Mouse (Mus musculus) natural killer cell, adult 2 months (primary cell): ENCODE data around the gene Ccdc6.

Experiments used
- DNase-seq, 2 experiments: peaks; one replicate each; pipeline ENCODE4 v3.0.0; 2022; ENCODE audit warnings: low spot score in 2 of 2

Ccdc6 gene

DNA sequence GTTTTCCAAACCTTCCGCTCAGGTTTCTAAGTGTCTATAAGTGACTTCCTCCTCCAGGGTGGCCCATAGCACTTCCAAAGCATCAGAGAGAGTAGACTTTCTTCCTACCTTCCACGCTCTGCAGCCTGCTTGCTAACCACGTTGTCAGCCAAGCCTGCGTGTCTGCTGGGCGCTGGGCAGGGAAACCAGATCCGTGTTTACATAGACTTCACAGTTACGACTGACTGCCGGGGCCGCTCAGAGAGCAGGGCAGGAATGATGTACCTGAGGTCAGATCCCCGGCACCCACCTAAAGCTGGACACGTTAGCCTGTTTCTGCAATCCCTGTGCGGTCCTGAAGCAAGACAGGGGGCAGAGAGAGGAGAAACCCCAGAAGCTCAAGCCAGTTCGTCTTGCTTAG lies 71.5 kb downstream of the Ccdc6 start:
- DNase-seq, result no peak

DNA sequence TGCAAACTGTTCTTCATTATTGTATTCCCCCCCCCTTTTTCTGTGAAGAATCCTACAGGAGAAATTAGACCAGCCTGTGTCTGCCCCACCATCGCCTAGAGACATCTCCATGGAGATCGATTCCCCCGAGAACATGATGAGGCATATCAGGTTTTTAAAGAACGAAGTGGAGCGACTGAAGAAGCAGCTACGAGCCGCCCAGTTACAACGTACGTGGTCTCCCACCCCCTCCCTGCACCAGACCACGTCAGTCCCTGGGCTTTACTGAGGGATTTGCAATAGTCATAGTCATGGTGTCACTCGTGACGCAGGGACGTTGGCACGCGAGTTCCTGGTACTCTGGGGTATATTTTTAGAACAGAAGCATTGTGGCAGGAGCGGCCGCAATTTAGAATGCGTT lies 72.1 kb downstream of the Ccdc6 start:
- no peak for DNase-seq

DNA sequence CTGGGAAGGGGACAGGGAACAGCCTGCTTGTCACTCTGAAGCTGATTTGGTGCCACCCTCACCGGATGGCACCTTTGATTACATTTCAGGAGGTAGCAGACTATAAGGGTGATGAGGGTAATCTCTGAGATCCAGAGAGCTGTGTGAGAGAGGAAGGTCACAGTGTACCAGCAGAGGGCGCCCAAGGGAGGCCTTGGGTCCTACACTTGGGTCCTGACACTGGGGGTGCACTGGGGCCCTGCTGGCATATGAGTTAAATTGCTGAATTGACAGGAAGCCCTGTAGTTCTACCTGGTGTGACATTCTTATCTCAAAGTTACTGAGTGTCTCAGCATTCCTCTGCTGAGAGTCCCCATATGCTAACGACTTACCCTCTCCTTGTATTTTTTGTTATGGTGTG lies 76.4 kb downstream of the Ccdc6 start:
- DNase-seq, result peak; percentile 17 to 59

DNA sequence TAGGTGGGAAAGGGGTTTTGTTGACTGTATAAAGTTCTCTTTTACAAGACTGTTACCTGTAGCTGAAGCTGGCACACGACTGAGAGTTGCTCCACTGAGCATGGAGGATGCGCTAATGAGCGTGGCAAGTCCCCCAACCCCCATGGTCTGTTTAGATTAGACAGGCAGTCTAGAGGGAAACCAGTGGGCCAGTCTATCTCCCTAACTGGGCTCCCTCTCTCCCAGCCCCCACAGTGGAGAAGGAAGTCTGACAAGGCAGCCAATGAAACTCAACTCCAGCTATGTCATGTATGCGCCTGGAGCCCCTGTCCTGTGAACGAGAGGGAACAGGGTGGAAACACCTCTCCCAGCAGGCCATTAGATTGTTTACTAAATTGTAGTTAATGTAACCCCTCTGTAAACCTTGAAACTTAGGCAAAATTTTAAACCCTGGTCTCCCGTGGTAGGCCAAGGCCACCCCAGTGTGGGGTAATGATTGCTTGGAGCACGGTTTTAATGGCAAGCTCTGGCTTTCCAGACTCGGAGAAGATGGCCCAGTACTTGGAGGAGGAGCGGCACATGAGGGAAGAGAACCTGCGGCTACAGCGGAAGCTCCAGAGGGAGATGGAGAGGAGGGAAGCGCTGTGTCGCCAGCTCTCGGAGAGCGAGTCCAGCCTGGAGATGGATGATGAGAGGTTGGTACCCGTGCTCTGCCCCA lies 77.7 kb downstream of the Ccdc6 start:
- DNase-seq, result no peak

DNA sequence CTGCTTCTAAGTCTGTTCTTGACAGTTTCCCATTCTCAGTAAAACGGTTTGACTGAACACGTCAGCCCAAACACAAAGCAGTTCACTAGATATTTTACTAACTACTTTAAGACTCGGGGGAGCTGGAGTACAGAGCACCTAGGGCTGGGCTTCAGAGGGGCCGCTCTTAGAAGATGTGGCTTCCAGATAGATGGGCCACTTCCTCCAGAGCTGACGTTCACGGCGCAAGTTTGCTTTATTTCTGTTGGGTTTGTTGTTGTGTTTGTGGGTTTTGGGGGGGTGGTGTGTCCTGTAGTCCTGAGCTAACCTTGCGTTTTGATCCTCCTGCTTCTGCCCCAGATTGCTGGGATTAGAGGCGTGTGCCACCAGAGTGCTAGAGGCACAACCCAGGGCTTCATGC lies 83.8 kb downstream of the Ccdc6 start:
- DNase-seq, result no peak

DNA sequence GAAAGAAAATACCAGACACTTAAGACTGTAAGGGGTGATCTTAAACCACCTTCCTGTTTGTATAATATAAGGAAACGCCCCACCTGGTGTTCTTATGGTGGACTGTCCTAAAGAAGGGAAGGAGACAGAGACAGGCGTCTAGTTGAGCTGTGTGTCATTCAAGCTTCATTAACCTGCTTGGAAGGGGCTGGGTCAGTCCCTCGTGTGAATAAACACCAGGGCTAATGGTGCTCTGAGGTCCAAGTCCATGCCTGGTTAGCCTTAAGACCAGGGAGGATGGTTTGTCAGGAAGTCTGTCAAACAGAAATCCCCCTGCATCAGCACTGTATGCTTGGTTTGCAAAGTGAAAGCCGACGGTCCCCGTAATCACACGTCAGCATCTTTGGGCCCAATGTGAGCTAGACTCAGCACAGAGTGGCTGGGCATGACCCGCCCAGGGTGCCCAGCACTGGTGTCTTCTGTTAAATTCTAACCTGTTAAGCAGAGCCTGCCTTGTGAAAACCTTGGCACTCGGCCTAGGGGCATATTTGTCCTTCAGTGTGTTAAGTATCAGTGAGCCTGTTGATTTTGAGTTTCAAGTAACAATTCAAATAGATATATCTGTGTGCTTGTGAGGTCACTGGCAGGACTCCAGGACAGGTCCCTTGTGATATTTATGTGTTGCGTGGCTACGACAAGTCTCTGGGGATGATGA lies 84.5 kb downstream of the Ccdc6 start:
- no peak for DNase-seq

DNA sequence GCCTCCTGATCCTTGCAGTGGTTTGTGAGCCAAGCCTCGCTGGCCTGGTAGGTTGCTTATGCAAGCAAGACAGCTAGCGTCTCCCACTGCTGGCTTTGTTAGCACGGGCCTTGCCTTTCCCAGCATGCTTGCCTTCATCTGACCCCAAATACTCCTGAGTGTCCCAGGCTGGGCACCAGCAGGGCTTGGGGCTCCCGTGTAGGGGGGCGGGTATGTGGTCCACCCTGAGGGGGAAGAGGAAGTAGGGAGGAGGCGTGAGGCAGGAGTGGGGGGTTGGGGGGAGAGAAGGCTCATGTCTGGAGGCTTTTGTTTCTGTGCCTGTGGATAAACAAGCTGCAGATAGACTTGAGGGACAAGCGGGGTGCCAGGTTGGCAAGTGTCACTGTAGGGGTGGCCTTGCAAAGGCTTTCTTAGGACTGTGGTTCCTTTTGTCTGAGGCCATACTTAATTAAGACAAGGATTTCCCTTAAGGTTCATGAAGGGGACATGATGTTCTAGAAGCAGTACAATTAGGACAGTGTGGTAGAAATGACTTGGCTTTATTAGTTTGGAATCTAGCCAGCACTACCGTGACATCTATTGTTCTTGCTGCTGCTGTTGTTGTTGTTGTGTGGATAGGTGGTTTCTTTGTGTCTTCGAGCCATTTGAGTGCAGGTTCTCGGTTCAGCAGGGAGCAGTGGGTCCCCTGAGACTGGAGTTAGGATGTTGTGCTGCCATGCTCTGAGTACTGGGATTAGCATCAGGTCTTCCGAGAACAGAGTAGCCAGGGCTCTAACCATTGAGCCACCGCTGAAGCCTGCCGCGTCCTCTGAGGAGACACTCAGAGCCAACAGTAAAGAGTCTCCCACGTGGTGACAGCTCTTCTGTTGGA lies 86.5 kb downstream of the Ccdc6 start:
- no peak for DNase-seq

DNA sequence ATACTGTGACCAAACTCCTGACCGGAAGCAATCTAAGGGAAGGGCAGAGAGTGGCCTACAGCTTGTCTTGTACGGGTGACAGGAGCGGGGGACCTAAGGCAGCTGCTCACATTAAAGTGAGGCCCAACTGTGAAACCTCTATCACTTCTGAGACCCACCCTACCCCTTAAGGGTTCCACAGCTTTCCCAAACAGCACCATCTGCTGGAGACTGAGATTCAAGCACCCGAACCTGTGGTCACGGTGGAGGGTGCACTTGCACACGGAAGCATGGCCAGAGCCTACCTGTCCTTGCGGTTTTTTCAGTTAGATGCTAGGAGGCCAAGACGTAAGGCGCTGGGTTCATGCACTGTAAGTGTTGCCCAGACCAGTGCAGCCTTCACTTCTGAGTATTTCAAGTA lies 89.2 kb downstream of the Ccdc6 start:
- DNase-seq, result no peak

DNA sequence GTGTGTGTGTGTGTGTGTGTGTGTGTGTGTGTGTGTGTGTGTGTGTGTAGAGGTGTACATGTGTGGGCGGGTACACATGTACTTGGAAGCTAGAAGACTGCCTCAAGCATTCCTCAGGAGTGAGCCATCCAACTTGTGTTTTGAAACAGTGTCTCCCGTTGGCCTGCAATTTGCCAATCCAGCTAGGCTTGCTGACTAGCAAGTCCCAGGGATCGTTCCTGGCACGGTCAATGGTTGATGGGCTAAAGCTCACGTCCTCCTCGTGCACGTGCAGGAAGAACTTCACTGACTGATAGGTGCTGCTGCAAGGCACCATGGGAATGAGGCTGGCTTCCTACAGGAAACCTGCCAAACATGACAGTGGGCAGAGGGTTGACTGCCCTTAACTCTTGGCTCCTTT lies 89.7 kb downstream of the Ccdc6 start:
- DNase-seq, result no peak

DNA sequence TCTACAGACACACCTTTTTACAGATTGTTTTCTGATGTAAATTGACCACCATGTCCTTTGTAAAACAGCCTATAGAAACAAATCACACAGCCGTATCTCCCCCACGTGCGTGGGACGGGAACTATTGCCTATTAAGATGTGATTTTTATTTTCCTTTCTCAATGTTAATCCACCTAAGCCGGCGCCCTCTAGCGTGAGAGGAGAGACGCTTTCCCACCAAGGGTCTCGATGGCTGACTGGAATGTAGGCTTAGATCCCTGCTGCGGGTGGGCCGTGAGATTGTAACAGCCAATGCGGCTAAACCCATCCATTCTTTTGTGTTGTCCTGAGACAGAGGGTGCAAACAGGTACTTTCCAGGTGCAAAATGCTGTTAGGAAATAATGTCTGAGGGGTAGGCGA lies 92.9 kb downstream of the Ccdc6 start:
- no peak for DNase-seq

DNA sequence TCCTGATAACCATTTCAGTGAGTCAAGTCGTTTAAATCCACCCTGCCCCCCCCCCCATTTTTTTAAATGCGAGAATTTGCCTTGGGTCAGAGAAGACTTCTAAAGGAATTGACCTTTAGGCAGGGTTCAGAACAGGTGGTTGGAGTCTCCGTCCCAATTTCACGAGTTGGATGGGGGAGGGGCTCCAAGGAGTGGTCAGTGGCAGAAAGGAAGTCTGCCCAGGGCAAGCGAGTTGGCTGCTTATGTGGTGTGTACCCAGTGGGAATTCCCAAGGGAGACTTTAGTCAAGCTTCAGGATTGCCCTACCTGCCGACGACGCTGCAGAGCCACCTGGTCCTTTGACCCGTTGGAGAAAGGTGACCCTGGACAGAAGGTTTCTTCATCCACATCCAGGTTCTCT lies 97.4 kb downstream of the Ccdc6 start:
- DNase-seq, result no peak

DNA sequence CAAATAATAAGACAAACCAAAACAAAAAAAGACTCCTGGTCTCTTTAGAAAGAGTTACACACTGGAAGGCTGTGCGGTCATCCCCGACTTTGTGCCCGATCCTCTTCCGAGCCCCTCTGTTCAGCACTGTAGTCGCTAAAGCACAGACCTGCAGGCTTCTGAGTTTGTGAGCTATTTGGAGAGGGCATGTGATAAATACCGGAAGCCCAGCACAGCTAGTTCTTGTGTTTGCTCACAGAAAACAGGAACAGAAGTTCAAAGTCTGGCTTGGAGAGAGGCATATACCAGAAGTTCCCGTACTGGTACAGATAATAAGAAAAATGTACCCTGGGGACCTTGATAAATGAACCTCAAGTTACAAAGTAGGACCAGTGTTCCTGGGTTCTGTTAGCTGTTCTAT lies 98.4 kb downstream of the Ccdc6 start:
- peak in 1 of 2 experiments; percentile 16 for DNase-seq

DNA sequence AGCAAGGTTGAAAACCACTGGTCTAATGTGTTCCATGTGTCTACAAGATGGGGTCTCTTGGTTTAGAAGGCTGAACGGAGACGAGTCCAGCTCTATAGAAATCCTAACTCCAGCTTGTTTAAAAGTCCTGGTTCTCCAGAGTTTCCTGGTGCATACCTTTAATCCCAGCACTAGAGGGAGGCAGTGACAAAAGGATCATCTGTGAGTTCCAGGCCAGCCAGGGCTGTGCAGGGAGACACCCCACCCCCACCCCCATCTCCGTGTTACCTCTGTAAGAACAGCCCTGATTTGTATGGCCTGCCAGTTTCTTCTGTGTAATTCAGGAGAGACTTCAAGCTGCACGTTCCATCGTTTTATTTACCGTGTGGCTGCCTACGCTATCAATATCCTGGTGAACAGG lies 98.9 kb downstream of the Ccdc6 start:
- no peak for DNase-seq

DNA sequence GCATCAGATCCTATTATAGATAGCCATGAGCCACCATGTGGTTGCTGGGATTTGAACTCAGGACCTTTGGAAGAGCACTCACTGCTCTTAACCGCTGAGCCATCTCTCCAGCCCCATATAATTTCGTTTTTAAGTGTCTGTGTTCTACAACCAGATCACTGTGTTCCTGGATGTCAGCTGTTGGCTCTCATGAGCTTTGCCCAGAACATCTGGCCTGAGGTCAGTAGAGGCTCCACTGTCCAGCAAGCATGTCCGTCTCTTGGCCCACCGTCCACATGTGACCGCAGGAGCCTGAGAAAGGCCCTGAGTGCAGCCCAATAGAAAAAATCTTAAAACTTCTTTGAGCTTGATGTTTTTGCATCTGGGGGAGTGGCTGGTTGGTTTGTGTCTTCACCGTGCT lies 99.7 kb downstream of the Ccdc6 start:
- no peak for DNase-seq

DNA sequence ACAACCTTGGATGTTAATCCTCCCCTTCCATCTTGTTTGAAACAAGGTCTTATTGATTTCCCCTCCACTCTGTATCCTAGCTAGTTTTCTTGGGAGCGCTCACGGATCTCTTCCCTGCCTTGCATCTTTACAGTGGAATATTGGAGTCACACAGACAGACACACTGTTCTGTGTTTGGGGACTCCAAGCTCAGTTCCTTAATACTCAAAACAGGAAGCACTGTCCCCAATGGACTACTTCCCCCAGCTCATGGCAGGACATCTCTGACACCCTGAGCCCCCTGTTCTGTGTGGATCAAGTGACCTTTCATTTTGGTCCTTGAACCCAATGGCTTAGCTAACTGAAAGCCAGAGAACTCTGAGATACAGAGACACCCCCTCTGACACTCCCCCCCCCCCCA lies 100.7 kb downstream of the Ccdc6 start:
- DNase-seq, result no peak

DNA sequence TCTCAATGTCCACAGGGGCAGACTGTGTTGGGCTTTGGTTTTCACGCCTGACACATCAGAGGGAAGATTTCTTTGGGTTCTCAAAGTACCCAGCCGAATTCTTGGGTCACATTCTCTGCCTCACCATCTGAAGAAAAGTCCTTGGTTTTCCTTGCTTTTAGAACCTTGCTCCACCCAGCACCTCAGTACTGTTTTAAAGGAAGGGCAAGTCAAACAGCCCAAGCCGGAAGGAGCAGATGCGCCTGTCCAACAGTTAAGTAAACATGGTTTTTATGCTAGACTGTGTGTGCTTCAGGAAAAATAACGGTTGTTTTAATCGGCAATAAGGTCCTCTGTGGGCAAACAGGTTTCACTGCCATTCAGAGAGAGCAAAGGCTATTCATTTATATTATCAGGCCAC lies 101.1 kb downstream of the Ccdc6 start:
- no peak for DNase-seq

DNA sequence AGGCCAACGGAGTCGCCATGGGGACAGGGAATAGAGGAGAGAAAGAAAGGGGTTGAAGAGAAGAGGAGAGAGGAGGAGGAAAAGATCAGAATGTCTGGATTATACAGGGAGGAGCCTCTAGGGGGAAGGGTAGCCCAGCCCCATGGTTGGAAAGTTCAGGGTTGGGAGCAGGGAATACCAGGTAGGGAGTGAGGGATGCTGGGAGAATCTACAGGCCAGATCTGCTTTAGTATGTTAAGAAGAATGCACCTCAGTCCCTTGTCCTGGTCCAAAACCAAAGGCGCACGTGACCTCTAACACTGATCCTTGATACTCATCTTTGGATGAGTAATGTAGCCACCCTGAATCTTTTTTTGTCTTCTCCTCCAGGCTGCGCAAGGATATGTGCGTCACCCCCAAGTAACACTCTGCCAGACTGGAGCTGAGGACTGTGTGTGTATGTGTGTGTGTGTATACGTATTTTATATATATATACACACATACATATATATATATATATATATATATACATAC lies 102.1 kb downstream of the Ccdc6 start:
- DNase-seq, result no peak

DNA sequence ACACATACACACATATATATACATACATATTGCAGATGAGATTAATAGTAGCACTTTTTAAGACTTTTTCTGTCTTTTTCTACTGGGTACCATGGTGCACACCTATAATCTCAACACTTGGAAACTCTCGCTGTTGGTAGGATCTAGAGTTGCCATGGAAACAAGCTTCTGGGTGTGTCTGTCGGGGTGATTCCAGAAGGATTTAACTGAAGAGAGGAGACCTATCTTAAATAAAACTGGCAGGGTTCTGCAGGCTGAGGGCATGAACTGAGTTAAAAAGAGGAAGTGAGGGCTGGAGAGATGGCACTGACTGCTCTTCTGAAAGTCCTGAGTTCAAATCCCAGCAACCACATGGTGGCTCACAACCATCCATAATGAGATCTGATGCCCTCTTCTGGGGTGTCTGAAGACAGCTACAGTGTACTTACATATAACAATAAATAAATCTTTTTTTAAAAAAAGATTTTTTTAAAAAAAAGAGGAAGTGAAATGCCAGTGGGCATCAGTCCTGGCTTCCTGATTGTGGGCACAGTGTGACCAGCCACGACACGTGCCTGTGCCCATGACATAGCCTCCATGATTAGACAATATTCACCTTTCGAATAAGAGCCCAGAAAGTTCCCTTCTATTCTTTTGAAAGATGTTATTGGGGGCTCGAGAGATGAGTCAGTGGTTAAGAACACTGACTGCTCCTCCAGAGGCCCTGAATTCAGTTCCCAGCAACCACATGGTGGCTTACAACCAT lies 102.7 kb downstream of the Ccdc6 start:
- DNase-seq, result peak in 1 of 2 experiments; percentile 33

DNA sequence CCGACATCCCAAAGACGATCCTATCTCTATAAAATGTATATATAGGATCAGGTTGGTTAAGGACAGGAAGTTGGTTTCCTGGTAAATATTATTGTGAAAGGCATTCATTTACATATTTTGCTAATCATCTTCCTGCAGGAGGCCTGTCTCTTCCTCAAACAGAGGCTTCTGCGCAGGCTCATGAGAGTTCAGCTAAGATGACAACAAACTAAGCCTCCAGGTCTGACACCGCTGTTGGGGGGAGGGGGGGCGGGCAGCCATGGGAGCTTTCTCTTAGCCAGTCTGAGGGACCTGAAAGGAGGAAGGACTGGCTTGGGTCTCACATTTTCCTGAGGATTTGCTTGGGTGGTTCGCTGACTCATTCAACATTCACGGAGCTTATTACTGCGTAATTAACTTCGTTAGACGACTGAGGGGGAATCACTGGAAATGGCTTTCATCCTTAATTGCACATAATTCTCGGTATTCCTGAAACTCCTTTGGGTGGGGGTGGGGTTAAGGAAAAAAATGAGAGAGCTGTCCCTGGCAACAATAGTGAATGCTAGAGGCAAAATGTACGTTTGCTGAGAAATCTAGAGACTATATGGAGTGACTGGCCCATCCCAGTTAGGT lies 104.1 kb downstream of the Ccdc6 start:
- DNase-seq, result no peak

DNA sequence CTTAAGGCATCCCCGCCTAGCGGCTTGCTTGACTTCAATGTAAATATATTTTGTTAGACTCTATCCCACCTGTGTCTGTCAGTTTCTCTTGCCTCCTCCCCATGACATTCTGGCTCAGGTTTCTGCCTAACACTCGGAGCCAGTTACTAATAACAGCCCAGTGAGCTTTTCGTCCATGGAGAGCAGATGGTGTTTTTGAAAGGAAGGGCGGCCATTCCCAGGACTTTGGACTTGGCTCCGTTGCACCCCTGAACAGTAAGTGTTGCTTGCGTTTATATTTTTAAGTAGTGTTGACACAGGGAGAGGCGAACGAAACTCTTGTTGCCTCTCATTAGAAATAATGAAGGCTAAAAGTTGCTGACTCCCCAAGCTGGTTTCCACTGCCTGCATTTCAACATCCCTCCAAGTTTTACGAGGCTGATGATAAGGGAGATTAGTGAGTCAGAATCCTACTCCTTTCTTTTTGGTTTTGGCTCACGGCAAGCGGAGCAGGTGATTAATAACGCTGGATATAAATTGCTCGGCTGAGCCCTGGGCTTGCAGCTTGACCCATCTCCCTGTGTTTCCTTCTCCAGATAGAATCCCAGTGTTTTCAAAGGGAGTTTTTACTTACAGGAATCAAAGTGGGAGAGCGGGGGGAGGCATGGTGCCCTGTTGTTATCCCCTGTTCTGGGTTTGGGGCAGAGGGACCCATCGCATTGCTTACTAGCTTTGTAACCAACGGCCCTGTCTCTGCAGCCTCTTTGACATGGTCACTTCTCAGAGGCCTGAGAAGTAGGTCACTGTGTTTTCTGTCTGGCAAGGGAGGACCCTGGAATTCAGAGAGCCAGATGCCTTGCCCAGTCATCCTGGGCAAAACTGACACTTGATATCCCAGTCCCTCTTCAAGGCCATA lies 107.8 kb downstream of the Ccdc6 start, which contains the start of gene Mrln:
Gene Mrln (plus strand): TSS at position 160 of the 895 bp plus-strand sequence.
- DNase-seq, result no peak
